Mouse (Mus musculus) bone marrow macrophage, adult 2 months (primary cell): ENCODE measurements around the gene Ppwd1.

Experiments
- CTCF ChIP-seq: IDR thresholded peaks from 2 replicates; pipeline ENCODE4 v1.5.1; 2012; ENCODE audit warnings: low read depth, mild to moderate bottlenecking, low read length, moderate library complexity
- POLR2A ChIP-seq: IDR thresholded peaks from 2 replicates; pipeline ENCODE4 v1.6.1; 2012; ENCODE audit warnings: mild to moderate bottlenecking, low read depth, low read length, borderline replicate concordance

- no peak for TF ChIP-seq CTCF
- 0 out of 2 replicates have a peak, but pooled peaks have one; percentile 71 for TF ChIP-seq POLR2A
Observed at GRCm38 (mm10) chr13:104228384-104229066, at the start of gene Ppwd1, which contains the start of gene Cenpk.
